ENCODE assay signal across 7 mouse cellular contexts in genomic region chr19:16873221-16873861, GRCm38 (mm10). TPM values are rescaled to one million over a fixed set of nuclear protein-coding genes. Genes with fewer than 3 reads are reported as not detected.
DNase-seq lines count a peak whose midpoint lies in the region; TF ChIP-seq lines count a peak whose summit lies in the region.

Gene Foxb2, minus strand, starts transcription at chr19:16873805.

- H3K9me3 ChIP-seq in limb, embryonic 10.5 days (replicated peaks) = no peaks in the 10 kb centered on the region

- under 1% methylated on average over 36 of the region's 40 CpGs for WGBS in limb, embryonic 10.5 days
- 3% methylated on average over 40 of the region's 40 CpGs for WGBS in olfactory bulb, adult 2 months
- WGBS in thymus, adult 2 months = 4% methylated on average over 40 of the region's 40 CpGs

- peaks cover 100% of the 10 kb centered on the region for H3K27me3 ChIP-seq in limb, embryonic 10.5 days (ENCODE audit: low read depth, poor library complexity, severe bottlenecking)
- peaks cover 24% of the 10 kb centered on the region for H3K27me3 ChIP-seq in thymus, adult 2 months (ENCODE audit: control insufficient read depth, insufficient read depth, low read length)

- peak; percentile 12 for DNase-seq in right cerebral cortex, postnatal 4 days
- no peak for DNase-seq in right cerebral cortex, postnatal 10 days (ENCODE audit: low spot score in 2 of 2)
- DNase-seq in limb, embryonic 10.5 days (ENCODE audit: low spot score) = peak; percentile 60
- no peak for DNase-seq in thymus, adult 2 months
- no peak for DNase-seq in spleen, adult 18-20 months

- H3K4me3 ChIP-seq in embryonic fibroblast, embryonic 13.5 days (ENCODE audit: insufficient read depth, low read length) = peak within 1 kb of the TSS; percentile 6; the same call in 1 of the 2 replicates
- H3K4me3 ChIP-seq in limb, embryonic 10.5 days = peak within 1 kb of the TSS; percentile 51
- H3K4me3 ChIP-seq in olfactory bulb, adult 2 months (ENCODE audit: insufficient read depth, low read depth, low read length) = peak within 1 kb of the TSS; percentile 3
- H3K4me3 ChIP-seq in thymus, adult 2 months (ENCODE audit: control insufficient read depth, insufficient read depth, low read length) = no peak within 1 kb of the TSS

- no peaks in the 10 kb centered on the region for H3K36me3 ChIP-seq in limb, embryonic 10.5 days
- no peaks in the 10 kb centered on the region for H3K36me3 ChIP-seq in thymus, adult 2 months (ENCODE audit: control insufficient read depth, insufficient read depth, low read length)

- H3K4me1 ChIP-seq in embryonic fibroblast, embryonic 13.5 days (ENCODE audit: control insufficient read depth, insufficient read depth, low read length) = peaks cover 4% of the 10 kb centered on the region; the same call in 1 of the 2 replicates
- peaks cover 41% of the 10 kb centered on the region for H3K4me1 ChIP-seq in limb, embryonic 10.5 days
- H3K4me1 ChIP-seq in olfactory bulb, adult 2 months (ENCODE audit: control insufficient read depth, insufficient read depth, low read length) = peaks cover 27% of the 10 kb centered on the region
- H3K4me1 ChIP-seq in thymus, adult 2 months (replicated peaks; ENCODE audit: control insufficient read depth, insufficient read depth, low read length) = no peaks in the 10 kb centered on the region

- H3K27ac ChIP-seq in embryonic fibroblast, embryonic 13.5 days (ENCODE audit: insufficient read depth, low read length) = no peak within 1 kb of the TSS
- H3K27ac ChIP-seq in limb, embryonic 10.5 days = no peak within 1 kb of the TSS
- no peak within 1 kb of the TSS for H3K27ac ChIP-seq in olfactory bulb, adult 2 months (ENCODE audit: insufficient read depth, low read depth, low read length)
- H3K27ac ChIP-seq in thymus, adult 2 months (ENCODE audit: control insufficient read depth, insufficient read depth, low read length) = no peak within 1 kb of the TSS

- TF ChIP-seq CTCF in embryonic fibroblast, embryonic 13.5 days (IDR thresholded peaks at IDR 0.05; ENCODE audit: borderline replicate concordance, insufficient read depth, low read length) = no peak
- no peak for TF ChIP-seq CTCF in olfactory bulb, adult 2 months (IDR thresholded peaks at IDR 0.05; ENCODE audit: insufficient read depth, low read depth, low read length)
- TF ChIP-seq CTCF in thymus, adult 2 months (IDR thresholded peaks at IDR 0.05; ENCODE audit: borderline replicate concordance, control insufficient read depth, extremely low read depth, insufficient read depth, low read length, poor library complexity) = no peak

- TF ChIP-seq POLR2A in embryonic fibroblast, embryonic 13.5 days (IDR thresholded peaks at IDR 0.05; ENCODE audit: low read depth, low read length) = no peak
- TF ChIP-seq POLR2A in olfactory bulb, adult 2 months (IDR thresholded peaks at IDR 0.05; ENCODE audit: insufficient read depth, low read depth, low read length) = no peak
- no peak for TF ChIP-seq POLR2A in thymus, adult 2 months (IDR thresholded peaks at IDR 0.05; ENCODE audit: control insufficient read depth, extremely low read depth, insufficient read depth, low read length, poor library complexity)

RNA-seq across cellular contexts. Expression of gene Foxb2, which starts in this region (rescaled TPM):
- polyA plus RNA-seq in embryonic fibroblast, embryonic 13.5 days (2011; ENCODE audit: insufficient read length, low read depth, missing spikeins) = not detected in 2 replicates
- polyA plus RNA-seq in limb, embryonic 10.5 days (2016; fragmentation: Nextera tagmentation; extraction: Ambion mirVana) = 0.10 and 0.15 TPM in 2 replicates
- polyA plus RNA-seq in olfactory bulb, adult 2 months (2012; ENCODE audit: insufficient read depth, insufficient read length, low replicate concordance, missing spikeins) = not detected in 2 replicates
- polyA plus RNA-seq in thymus, adult 2 months (2012; rRNA removed) = 0.37 and 0.47 TPM in 2 replicates

Comparison
In these comparisons a context has a peak if more than half of its experiments do, and no peak if none do; other contexts are left out.
1. Peak in DNase-seq and H3K4me3 ChIP-seq in limb, embryonic 10.5 days; RNA of the gene not detected or under 1 TPM.